23 mouse cellular contexts compared by ENCODE assay signal in genomic region chr7:132491902-132492301, GRCm38 (mm10).
"Had no signal": no experiment of that assay in that cellular context is flagged by ENCODE, and none has a peak within 500 bp of the region (broad histone marks: within the 10 kb centered on the region; RNA-seq: fewer than 3 reads in every experiment).

No protein-coding gene starts in this region.

- H3K9me3 ChIP-seq: heart, embryonic 10.5 days; heart, embryonic 12.5 days; hindbrain, embryonic 10.5 days; hindbrain, embryonic 12.5 days; intestine, embryonic 15.5 days; limb, embryonic 13.5 days; limb, embryonic 15.5 days; liver, embryonic 15.5 days had no signal

- H3K27me3 ChIP-seq: hindbrain, embryonic 12.5 days; intestine, embryonic 15.5 days had no signal

- H3K9ac ChIP-seq: heart, embryonic 12.5 days; hindbrain, embryonic 12.5 days; hindbrain, embryonic 14.5 days; intestine, embryonic 15.5 days; limb, embryonic 13.5 days; limb, embryonic 15.5 days; liver, embryonic 15.5 days had no signal

- DNase-seq: gastrocnemius, postnatal 25 days; heart, adult 18-20 months; heart, postnatal 10 days; heart, postnatal 4 days; kidney, adult 18-20 months; kidney, adult 8-10 months; kidney, postnatal 10 days; kidney, postnatal 25 days; layer of hippocampus, adult 9-11 months; layer of hippocampus, postnatal 36 days; left cerebral cortex, postnatal 4 days had no signal

- H3K27ac ChIP-seq: heart, embryonic 10.5 days; hindbrain, embryonic 10.5 days; hindbrain, embryonic 12.5 days; hindbrain, embryonic 14.5 days; intestine, embryonic 15.5 days; limb, embryonic 13.5 days; limb, embryonic 15.5 days had no signal

- H3K4me3 ChIP-seq: heart, embryonic 10.5 days; heart, embryonic 12.5 days; hindbrain, embryonic 10.5 days; hindbrain, embryonic 12.5 days; intestine, embryonic 15.5 days; limb, embryonic 13.5 days; limb, embryonic 15.5 days; liver, embryonic 15.5 days had no signal

- ATAC-seq: hindbrain, embryonic 16.5 days; inflammation-experienced regulatory T-cells, adult 6 months; intestine, embryonic 15.5 days; intestine, postnatal 0 days had no signal

- H3K36me3 ChIP-seq: heart, embryonic 10.5 days; heart, embryonic 12.5 days; hindbrain, embryonic 10.5 days; hindbrain, embryonic 12.5 days; intestine, embryonic 15.5 days; limb, embryonic 13.5 days; limb, embryonic 15.5 days; liver, embryonic 15.5 days had no signal

- H3K4me1 ChIP-seq: intestine, embryonic 15.5 days; limb, embryonic 13.5 days; limb, embryonic 15.5 days had no signal

- H3K4me2 ChIP-seq: heart, embryonic 12.5 days; hindbrain, embryonic 12.5 days; hindbrain, embryonic 14.5 days; intestine, embryonic 15.5 days; limb, embryonic 13.5 days; limb, embryonic 15.5 days; liver, embryonic 15.5 days had no signal
